Mouse (Mus musculus) heart, postnatal 0 days (tissue): ENCODE results near the gene Tceal3.

Experiments used
- CTCF ChIP-seq: IDR thresholded peaks from 2 replicates; pipeline ENCODE4 v1.5.1; 2016; ENCODE audit warnings: antibody characterized with exemption, control low read depth, low read depth
- EP300 ChIP-seq: IDR thresholded peaks from 2 replicates; pipeline ENCODE4 v1.6.1; 2016; ENCODE audit warnings: antibody characterized with exemption, low read depth

- TF ChIP-seq EP300 (no peak), CTCF (no peak)
Measured at GRCm38 (mm10) chrX:136607395-136607794, 16.8 kb downstream of the Tceal3 start.
